Mouse (Mus musculus): ENCODE measurements around the gene Prrx1.

GRCm38 (mm10) chr1:163273132-163273531, 40.4 kb downstream of the Prrx1 start:
- TF ChIP-seq CTCF (IDR thresholded peaks at IDR 0.05; ENCODE audit: borderline replicate concordance, insufficient read depth, low read length) = no peak
- no peak for TF ChIP-seq POLR2A (IDR thresholded peaks at IDR 0.05; ENCODE audit: low read depth, low read length)
